Mouse (Mus musculus): ENCODE measurements at regions not wholly inside any gene's neighbourhood (a gene's known extent, or its start where the extent isn't known, plus 50 kb on each side); places are given as distances from the start of the nearest gene placed in this dataset.

DNA sequence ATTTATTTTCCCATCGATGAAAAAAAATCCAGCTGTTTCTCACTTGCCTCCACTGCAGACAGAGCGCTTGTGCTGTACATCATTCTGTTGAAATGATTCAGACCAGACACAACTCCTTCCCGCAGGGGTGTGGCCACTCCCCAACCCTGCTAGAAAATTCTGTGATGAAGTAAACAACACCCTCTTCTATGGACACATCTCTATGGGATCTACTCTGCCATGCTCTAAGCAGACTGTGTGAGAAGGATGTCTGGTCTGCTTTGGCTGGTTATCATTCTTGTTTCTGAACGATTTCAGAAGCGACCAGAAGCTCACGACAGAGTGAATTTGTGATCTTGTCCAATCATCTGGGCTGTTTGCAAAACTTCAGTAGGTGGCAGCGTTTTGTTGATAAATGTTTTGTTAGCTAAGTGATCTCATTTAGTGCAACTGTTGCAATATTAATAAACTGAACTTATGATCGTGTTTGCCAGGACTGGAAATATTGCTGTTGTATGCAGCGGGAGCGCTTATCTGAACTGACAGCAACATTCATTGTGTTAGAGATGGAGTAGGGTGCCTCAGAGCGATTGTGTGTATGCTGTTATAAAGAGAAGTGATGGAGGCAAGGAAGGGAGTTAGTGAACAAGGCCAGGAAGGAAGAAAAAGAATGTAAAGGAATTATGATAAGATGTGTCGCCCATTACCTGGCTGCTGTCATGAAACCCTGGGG is 605.2 kb upstream of the Nox3 start:
- DNase-seq (ENCODE audit: low spot score) = no peak

DNA sequence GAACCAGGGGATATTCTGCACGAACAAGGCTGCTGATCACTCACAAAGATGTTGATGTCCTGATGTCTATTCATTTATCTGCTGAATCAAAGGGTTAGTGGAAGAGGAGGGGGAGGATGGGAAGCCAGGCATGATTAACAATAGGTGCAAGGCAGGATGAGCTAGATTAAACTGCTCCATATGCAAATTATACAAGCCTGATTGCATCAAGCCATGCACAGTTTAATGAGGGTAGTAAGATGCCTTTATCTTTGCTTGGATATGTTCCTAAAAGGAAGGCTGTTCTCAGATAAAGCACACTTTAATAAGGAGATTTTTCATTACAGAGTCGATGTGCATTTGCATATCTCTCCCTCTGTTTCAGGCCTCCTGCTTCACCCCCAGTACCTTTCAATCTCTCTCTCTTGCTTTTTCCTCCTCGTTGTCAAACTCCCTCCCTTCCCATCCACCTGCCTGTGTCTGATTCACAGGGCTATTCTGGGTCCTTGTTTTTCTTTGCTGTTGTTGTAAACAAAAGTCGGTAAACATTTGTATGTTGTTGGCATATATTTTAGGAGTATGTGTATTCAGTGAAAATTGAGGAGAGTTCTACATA is 615.8 kb upstream of the Nox3 start:
- DNase-seq (ENCODE audit: low spot score) = no peak

DNA sequence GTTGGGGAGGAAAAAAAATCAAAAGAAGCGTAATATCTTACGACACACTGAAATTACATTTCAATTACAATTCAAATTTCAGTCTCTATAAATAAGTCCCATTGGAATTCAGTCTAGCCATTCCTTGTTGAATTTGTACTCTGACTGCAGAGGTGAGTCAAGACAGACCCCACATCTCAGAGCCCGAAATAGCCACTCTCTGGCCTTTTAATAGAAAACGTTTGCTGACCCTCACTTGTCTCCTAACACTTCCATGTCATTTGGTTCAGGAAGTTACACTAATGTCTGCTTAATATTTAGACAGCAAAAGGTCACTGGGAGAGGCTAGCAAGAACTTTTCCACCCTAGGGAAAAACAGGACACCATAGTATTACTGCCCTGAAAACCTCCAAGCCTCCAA is 623.1 kb upstream of the Nox3 start:
- no peak for DNase-seq (ENCODE audit: low spot score)

DNA sequence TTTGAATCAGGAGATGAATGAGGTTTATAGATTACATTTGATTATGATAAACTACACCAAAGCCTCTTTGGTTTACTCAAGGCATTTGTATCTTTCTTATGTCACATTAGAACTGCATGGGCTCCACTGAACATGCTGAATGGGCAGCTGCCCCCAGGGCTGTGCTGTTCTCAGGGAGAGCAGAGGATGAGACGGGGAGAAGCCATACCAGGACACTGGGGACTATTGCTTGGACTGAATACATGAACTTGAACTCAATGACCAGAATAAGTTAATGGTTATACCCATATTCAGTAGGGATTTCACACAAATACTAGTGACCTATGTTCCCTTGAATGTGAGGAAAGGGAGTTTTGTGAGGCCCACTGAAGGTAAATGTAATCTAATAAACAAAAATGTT is 632.7 kb upstream of the Nox3 start:
- DNase-seq (ENCODE audit: low spot score) = no peak

DNA sequence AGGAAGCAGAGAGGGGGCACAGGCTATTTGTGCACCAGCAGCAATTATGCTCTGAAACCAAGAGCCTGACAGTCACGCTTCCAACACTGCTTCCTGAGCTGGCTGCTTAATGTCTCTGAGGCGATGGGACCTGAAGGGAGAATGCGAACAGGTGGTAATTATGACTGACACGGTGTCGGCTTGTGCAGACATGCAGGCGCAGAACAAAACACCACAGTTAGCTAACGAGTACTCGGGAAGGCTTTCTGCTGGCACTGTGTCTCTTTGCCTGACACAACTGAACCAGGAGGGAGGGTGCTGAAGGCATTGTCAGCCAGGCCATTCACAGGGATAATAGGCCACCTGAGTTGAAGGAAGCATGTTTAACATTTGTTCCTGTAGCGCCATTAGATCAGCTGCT is 635.6 kb upstream of the Nox3 start:
- DNase-seq (ENCODE audit: low spot score) = no peak

DNA sequence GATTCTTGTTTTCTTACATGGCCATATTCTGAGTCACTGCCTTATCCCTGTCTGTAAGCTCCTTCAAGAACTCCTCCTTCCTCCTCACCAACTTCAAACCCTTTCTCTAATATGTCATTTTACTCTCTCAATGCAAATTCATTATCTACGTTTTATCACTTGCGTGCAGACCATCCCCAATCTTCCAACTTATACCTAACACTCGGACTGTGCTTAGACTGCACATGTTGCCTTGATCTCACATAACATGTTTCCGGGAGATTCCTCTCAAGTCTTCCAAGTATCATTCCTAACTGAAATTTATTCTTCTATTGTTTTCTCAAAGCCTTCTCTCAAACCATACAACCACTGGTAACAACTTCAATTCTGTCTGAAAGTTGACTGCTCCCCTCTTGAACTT is 637.0 kb upstream of the Nox3 start:
- no peak for DNase-seq (ENCODE audit: low spot score)

DNA sequence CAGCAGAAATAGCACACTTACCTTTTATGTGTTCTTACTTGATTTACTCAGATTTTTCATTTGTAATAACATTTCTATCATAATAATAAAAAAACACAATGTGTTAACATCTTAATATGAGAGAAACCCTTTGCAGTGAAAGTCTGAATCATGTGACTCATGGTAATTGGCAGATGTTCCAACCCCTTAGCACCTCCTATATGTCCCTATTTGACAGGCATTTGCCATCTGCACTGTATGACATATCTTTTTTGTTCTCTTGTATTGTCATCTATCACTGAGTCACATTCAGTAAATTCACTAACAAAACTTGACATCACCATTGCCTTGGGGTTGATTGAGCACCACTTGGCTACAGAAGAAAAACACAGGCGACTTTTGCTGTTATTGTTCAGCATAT is 641.1 kb upstream of the Arid1b start:
- no peak for DNase-seq (ENCODE audit: low spot score)

DNA sequence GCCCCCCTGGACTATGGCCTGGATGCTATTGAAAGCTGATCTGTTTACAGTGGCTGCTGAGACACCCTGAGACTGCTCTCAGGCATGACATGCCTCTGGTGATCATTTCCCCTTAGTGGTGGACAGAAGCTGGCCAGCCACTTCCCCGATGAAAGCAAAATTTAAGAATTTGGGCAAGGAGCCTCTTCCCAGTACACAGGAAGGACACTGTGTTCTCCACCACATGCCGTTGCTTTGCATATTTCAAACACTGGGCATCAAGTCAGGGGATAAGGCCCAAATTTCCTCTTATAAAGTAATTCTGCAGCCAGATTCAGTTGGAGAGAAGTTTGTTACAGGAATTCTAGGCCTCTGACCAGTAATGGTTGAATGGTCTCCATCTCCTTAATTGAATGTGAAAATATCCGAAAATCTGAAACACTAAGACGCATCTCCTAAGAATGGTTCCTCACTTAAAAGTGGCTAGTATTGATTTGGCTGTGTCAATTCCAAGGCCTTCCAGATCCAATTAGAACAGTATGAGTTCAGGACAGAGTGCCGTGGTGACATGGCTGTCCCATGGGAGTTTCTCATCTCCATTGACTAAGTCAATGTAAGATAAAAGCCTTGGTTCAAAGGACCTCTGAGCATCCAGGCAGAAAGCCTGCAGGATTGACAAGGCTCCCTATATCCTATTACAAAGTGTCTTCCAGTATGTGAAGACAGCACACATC is 638.5 kb upstream of the Arid1b start:
- DNase-seq (ENCODE audit: low spot score) = no peak

DNA sequence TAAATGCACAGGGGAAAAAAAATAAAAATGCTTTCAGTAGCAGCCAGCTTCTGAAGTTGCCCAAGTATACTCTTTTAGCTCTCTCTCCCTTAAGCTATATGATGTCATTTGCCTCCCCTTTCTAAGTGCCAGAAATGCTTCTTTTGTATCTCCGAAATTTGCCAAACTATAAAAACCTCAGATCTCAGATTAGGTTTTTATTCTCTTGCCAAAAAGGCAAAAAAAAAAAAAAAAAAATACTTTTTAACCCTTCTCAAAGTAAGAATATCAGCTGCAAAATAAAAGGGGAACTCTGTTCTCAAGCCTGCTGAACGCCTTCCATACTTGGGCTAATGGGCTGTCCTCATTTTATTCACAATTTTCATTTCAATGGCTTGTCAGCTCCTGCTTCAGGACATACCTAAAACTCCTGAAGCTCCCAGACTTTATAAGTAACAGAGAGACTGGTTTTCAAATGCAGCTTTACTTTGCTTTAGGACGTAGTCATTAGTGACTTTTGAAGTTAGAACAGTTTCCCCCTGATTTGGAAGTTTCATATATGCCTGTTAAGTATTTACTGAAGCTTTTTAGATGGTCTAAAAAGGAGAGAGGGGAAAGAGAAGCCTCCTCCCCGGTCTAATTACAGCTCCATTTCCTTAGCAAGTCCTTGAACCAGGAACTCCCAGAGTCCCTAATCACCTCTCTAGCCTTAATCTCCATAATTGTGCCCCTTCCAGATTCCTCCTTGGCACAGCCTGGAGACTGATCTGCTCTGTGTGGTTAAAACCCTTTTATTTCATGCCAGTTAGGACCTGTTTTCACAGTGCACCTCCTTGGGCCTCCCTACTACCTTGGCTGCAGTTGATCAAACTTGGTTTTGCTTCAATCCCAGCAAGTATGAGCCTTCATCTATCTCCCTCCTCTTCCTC is 633.5 kb upstream of the Arid1b start:
- no peak for DNase-seq (ENCODE audit: low spot score)

DNA sequence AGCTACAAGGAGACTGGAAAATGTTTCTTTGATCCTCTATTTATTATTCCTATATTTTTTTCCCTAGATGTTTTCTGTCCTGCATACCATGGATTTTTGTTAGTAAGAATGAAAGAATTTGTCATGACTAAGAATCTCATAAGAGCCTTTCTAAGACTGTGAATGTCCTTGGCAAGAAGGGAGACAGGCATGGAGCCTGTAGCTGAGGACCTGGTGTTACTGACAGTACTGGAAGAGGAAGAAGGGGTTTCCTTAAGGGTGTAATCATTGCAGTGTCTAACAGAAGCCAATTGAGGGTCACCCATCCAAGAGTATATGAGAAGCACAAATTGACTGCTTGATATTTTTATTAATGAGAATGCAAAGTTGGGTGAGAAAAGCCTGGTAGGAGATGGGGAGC is 628.3 kb upstream of the Arid1b start:
- no peak for DNase-seq (ENCODE audit: low spot score)

DNA sequence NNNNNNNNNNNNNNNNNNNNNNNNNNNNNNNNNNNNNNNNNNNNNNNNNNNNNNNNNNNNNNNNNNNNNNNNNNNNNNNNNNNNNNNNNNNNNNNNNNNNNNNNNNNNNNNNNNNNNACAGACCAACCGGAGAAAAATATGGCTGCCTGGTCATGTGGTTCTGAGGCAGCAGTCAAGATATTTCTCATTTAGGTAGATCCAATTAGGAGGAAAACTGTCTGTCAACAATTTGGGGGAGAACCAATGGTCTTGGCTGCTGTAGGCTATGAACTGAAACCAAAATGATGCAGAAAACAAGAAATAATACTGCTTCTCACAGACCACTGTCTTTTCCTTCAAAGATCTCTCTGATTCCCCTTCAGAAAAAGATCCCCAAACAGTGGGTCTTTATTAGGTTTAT is 613.7 kb upstream of the Arid1b start:
- DNase-seq (ENCODE audit: low spot score) = no peak

DNA sequence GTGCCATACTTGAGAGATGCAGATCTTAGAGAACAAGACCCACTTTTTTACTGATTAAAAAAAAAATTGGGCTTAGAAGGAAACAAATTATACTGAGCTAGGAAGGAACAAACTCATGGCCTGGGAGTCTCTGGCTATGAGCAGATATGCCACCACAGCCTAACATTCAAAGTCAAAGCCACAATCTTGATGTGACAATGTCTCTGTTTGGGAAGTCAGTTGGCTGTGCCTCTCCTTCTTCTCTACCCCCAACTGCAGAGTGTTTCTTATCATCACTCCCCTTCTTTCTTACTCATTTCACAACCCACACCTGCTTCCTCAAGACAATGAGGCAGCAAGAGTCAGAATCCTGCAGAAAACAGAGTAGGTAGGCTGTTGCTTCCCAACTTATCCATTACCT is 613.3 kb upstream of the Arid1b start:
- DNase-seq (ENCODE audit: low spot score) = no peak

DNA sequence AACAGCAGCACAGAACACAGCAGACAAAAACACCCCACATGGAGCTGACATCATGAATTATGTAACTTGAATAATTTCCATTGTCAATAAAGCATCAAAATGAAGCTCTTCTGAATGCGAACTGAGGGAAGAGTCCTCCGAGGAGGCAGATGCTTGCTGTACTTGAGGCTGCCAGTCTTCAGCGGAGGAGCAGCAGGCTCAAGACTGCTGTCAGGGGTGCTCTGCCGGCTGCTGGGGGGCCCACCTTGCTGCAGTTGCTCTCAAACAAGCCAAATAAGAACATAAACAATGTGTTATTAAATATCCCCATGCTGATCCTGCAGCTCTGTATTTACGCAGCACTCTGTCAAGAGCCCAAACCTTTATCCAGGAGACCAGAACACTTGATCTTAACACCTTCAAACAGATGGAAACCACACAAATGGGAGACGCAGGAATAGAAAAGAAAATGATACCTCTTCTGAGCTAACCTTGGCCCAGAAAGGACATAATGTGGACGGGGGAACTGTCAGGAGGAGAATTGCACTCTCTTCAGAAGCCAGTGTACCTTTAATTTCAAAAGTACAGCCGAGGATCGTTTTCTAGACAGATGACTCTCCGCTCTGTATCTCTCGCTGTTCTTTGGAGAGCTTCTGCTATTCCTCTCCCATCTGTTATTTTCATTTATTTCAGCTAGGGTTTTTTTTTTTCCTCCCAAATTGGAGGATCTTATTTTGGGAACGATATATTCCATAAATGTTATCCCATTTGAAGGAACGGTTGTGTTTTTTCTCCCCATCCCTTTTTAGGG is 612.0 kb upstream of the Arid1b start:
- no peak for DNase-seq (ENCODE audit: low spot score)

DNA sequence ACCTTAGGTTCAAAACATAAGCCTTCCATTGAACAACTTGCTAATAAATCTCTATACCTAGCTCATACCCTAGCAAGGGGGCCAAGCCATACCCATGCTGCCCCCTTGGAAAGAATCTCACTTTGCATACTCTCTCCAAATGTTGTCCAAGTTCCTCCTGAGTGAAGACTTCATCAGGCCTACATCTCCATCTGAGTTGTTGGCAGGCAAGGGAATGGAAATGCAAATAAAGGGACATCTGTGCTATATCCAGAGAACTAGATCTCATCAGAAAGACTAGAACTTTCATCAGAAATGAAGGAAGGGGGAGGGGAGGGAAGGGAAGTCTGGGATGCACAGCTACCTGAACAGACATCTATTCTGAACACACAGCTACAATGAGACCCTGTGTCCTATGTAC is 611.4 kb upstream of the Arid1b start:
- no peak for DNase-seq (ENCODE audit: low spot score)

DNA sequence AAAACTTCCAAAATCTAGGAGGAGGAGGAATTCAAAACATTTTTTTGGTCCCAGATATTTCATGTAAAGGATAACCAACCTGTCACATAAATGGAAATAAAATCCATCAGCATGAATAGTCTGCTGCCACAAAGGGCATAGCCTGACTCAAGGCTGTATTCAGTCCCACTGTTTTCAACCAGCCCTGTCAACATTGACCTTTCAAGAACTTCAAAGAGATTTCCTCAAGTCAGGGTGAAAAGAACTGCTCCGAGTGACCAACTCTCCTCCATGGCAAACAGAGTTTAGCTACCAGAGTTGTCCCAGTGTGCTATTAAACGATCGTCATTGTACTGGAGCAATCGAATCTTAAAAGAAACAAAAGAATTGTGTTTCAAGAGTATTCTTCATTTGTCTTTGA is 606.5 kb upstream of the Arid1b start:
- no peak for DNase-seq (ENCODE audit: low spot score)

DNA sequence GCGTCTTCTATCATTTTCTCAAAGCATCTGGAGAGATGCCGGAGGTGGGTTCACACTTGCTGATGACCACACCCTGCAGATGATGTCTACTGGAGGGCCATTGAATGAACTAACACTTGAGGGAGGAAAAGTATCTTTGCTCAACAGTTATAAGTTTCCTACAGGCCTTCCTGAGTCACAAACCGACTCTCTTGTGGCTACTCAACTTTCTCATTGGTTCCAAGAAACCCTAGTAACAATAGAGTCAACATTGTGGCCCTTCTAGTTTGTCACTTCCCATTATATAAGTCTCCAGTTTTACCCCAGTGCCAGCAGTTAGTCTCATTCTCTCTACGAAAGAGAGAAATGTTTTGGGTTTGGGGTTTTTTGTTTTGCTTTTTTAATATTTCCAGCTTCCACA is 604.1 kb upstream of the Arid1b start:
- DNase-seq (ENCODE audit: low spot score) = no peak

DNA sequence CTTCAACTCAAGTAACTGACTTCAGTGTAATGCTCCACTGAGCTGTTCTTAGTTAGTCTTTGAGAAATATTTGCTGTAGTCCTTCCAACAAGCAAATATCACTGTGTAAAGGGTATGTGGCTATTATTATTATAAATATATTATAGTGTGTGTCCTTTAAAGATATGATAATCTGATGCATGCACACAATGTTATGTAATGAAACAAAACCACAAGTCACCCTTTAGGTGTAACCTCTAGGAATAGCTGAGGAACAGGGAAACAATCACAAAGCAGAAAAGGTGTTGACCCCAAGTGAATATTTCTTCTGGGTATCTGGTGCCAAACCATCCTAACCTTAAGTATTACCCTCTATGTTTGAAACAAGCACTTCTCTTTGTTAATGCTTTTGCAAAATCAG is 603.6 kb upstream of the Arid1b start:
- no peak for DNase-seq (ENCODE audit: low spot score)

DNA sequence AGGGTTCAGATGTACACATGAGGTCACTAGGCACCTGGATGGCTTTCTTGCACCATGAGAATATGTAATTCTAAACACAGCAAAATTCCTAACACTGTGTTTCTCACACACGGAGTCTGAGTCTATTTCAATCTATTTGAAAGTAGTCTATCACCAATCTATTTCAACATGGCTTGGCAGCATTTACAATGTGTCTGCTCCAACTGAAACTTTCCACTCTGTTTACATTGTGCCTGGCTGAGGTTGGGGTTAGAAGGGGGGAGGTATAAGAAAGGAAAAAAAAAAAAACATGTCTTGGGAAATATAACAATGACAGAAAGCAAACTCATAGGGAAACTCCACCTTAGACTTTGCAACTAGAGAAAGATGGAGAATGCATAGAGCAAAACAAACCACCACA is 602.9 kb upstream of the Arid1b start:
- DNase-seq (ENCODE audit: low spot score) = no peak

DNA sequence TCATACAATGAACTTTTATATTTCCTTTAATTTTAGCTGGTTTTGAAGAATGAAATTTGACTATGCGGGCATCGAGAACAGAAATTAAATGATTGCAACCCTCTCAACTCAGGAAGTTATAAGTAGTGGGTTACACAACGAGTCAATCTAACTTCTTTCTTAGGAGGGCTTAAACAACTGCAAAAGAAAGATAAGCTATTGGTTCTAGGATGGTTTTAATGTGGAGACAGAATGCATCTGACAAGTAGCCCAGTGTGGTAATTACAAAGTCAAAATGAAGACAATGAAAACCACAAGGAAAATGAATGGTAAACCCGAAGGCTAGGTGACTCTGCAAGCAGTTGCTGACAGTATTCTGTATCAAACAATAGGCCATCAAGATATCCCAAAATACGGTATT is 598.0 kb upstream of the Arid1b start:
- DNase-seq (ENCODE audit: low spot score) = no peak

DNA sequence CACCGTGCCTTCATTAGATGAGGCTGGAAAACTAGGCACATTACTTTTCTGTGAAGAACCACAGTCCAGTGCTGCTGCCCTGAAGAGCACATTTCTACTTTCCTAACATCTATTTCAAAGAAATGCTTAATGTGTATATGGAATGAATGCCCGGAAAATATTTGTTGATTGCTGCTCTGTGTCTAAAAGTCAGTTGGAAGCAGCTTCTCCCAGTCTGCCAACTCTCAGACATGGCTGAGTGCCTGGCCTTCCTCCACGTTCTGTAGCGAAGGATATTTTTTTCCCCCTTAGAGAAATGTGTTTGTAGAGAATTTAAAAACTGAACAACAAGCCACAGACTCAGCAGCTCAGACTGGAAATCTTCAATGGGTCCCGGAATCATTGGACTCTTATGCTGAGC is 576.4 kb upstream of the Arid1b start:
- DNase-seq (ENCODE audit: low spot score) = no peak

DNA sequence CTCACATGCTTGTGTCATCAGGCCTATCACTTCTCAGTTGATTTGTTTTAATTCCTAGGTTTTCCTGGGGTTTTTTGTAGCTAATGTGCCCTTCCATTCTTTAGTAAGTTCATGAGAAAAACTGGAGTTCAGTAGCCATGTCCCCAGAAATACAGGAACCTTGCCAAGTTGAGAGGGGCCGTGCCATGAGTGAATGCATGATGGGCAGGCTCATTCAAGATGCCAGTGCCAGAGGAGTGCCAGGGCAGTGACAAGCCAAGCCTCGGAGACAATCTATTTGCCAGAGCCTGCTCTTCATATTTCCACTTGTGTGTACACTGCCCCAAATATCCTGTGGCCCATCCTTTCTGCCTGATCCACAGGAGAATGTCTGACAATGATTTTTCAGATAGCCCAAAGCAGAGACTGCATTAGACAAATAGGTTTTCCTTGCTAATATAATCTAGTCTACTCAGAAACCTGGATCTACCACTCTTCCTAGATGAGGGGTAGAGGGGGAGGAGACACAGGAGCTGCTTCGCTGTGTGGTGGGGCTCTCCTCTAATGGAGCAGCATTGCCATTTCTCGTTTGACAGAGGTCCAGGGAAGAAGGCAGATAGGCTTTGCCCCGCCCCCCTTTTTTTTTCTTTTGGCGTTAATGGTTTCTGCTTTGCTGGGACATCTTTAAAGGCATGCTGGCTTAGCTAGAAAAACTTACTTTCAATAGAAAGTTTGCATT is 569.5 kb upstream of the Arid1b start:
- DNase-seq (ENCODE audit: low spot score) = no peak

Data from T-cell, adult 2 months (primary cell).